Mouse (Mus musculus) hindbrain, embryonic 11.5 days (tissue): ENCODE data around the gene Armc9. TPM values are rescaled to one million over a fixed set of nuclear protein-coding genes. Genes with fewer than 3 reads are reported as not detected.

ENCODE experiments used
- ATAC-seq: fragments of 200-750 bp; cut with Nextera tagmentation; 2 replicates; pipeline ENCODE4 v1.8.0; 2017; ENCODE audit warnings: mild to moderate bottlenecking, moderate TSS enrichment, moderate library complexity; ENCODE audit not compliant: low FRiP score
- DNase-seq: peaks from one replicate; pipeline ENCODE4 v3.0.0-alpha.2; 2015; ENCODE audit warnings: low spot score
- H3K27ac ChIP-seq: fragments of 300-500 bp; sonication (generic); 2 replicates; pipeline ENCODE4 v1.5.1; 2014; ENCODE audit warnings: mild to moderate bottlenecking, low read depth, low read length
- H3K27me3 ChIP-seq: fragments of 300-500 bp; sonication (generic); 2 replicates; pipeline ENCODE4 v1.6.1; 2014; ENCODE audit warnings: mild to moderate bottlenecking, low read length, moderate library complexity, mixed read lengths; ENCODE audit not compliant: control insufficient read depth, insufficient read depth
- H3K36me3 ChIP-seq: fragments of 300-500 bp; sonication (generic); 2 replicates; pipeline ENCODE4 v1.6.1; 2014; ENCODE audit warnings: mild to moderate bottlenecking, low read length, moderate library complexity, mixed read lengths; ENCODE audit not compliant: control insufficient read depth, insufficient read depth
- H3K4me1 ChIP-seq: fragments of 300-500 bp; sonication (generic); replicated peaks from 2 replicates; pipeline ENCODE4 v1.6.1; 2014; ENCODE audit warnings: low read length, mixed read lengths; ENCODE audit not compliant: control insufficient read depth, insufficient read depth
- H3K4me2 ChIP-seq: fragments of 300-500 bp; sonication (generic); replicated peaks from 2 replicates; pipeline ENCODE4 v1.6.1; 2014; ENCODE audit warnings: mild to moderate bottlenecking, low read depth, low read length
- H3K4me3 ChIP-seq: fragments of 300-500 bp; sonication (generic); 2 replicates; pipeline ENCODE4 v1.5.1; 2014; ENCODE audit warnings: low read depth, low read length
- H3K9ac ChIP-seq: fragments of 300-500 bp; sonication (generic); 2 replicates; pipeline ENCODE4 v1.6.1; 2014; ENCODE audit warnings: low read depth, low read length
- H3K9me3 ChIP-seq: fragments of 300-500 bp; sonication (generic); 2 replicates; pipeline ENCODE4 v1.6.1; 2016; ENCODE audit warnings: low read length; ENCODE audit not compliant: control insufficient read depth
- WGBS: fragments of 180-500 bp; shearing (Covaris S2); extraction: QIAGEN DNeasy Blood & Tissue Kit; methylation state at CpG from one replicate; pipeline ENCODE4 v1.1.7; 2014; 5-methylcytosine and 5-hydroxymethylcytosine counted together
- polyA plus RNA-seq: library from polyadenylated mRNA; unstranded; fragments of >200 nt; fragmentation: Nextera tagmentation; extraction: Ambion mirVana; gene quantifications from 2 replicates; pipeline ENCODE4 v1.2.1, GENCODE M21; 2014

Gene Armc9
- polyA plus RNA-seq, 1 experiment from 2014 or later, result 33.9 TPM

DNA sequence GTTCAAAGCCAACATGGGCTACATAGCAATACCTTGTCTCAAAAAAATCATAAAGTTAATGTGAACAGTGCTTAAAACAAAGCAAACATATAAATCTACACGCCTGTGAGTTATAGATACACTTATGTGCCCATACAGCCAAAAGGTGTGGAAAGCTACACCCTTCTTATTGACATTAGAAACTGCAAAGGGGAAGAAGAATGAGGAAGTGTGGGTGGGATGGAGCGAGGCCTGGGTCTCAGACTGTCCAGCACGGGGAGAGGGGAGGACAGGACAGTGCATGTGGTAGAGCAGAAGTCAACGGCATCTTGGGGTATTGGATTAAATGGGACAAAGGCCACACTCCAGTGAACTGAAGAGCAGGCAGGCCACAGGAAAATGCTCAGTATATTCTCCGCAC, 61.8 kb downstream of the Armc9 start:
- Histone ChIP-seq H3K4me1 (no peaks in the 10 kb centered on the region), H3K27me3 (no peaks in the 10 kb centered on the region), H3K9ac (no peak overlapping the region), H3K4me2 (no peak overlapping the region), H3K9me3 (no peaks in the 10 kb centered on the region), H3K4me3 (no peak overlapping the region), H3K36me3 (no peaks in the 10 kb centered on the region), H3K27ac (no peak overlapping the region)
- 96% methylated on average over 5 of the region's 5 CpGs for WGBS
- no peak for ATAC-seq
- DNase-seq, result no peak

- DNase-seq (no peak), ATAC-seq (no peak)
- WGBS, result 72% methylated on average over 6 of the region's 6 CpGs
Measured at GRCm38 (mm10) chr1:86217976-86218375, 63.4 kb downstream of the Armc9 start.

GRCm38 (mm10) chr1:86225195-86225594, 70.6 kb downstream of the Armc9 start:
- Histone ChIP-seq H3K4me1 (no peaks in the 10 kb centered on the region), H3K9ac (no peak overlapping the region), H3K27me3 (no peaks in the 10 kb centered on the region), H3K4me3 (no peak overlapping the region), H3K36me3 (no peaks in the 10 kb centered on the region), H3K27ac (no peak overlapping the region), H3K4me2 (no peak overlapping the region), H3K9me3 (no peaks in the 10 kb centered on the region)
- DNase-seq, result no peak
- ATAC-seq, result no peak
- WGBS, result 62% methylated on average over 6 of the region's 6 CpGs

More at GRCm38 (mm10) chr1:86217976-86218375, 63.4 kb downstream of the Armc9 start:
- H3K27ac ChIP-seq, result no peak overlapping the region
- H3K4me1 ChIP-seq, result no peaks in the 10 kb centered on the region
- H3K9me3 ChIP-seq, result no peaks in the 10 kb centered on the region
- no peaks in the 10 kb centered on the region for H3K27me3 ChIP-seq
- H3K4me3 ChIP-seq, result no peak overlapping the region
- no peak overlapping the region for H3K9ac ChIP-seq
- no peak overlapping the region for H3K4me2 ChIP-seq
- no peaks in the 10 kb centered on the region for H3K36me3 ChIP-seq

- Histone ChIP-seq H3K4me1 (no peaks in the 10 kb centered on the region), H3K4me3 (no peak overlapping the region), H3K27ac (no peak overlapping the region), H3K9ac (no peak overlapping the region), H3K36me3 (no peaks in the 10 kb centered on the region), H3K9me3 (no peaks in the 10 kb centered on the region), H3K4me2 (no peak overlapping the region), H3K27me3 (no peaks in the 10 kb centered on the region)
- ATAC-seq, result no peak
- 93% methylated on average over 8 of the region's 8 CpGs for WGBS
- DNase-seq, result no peak
Measured at GRCm38 (mm10) chr1:86228653-86229052, 74.1 kb downstream of the Armc9 start.

DNA sequence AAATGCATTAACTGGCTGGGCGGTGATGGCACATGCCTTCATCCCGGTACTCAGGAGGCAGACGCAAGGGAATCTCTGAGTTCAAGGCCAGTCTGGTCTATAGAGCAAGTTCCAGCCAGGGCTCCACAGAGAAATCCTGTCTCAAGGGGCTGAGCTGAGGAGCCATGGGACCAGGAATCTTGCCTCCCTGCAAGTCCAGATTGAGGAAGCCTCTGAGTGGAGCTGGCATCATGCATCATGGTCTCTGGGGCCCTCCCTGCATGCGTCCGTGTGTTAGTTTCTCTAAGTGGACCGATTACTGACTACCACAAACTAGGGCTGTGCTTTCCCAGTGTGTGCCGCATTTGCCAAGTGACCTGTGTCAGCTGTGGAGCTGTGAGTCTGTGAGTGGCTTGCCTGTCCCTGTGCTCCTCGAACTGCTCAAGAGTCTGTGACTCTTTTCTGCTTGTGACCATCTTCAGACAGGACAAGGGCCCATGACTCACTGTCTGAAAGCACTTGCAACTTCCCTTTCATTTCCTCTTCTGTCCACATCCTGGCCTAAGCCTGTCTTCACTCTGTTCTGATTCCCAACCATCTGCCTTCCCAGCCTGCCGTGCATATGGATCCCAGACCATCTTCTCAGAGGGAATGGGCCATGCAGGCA, 74.7 kb downstream of the Armc9 start:
- Histone ChIP-seq H3K9ac (no peak overlapping the region), H3K27me3 (no peaks in the 10 kb centered on the region), H3K9me3 (no peaks in the 10 kb centered on the region), H3K4me1 (no peaks in the 10 kb centered on the region), H3K36me3 (no peaks in the 10 kb centered on the region), H3K27ac (no peak overlapping the region), H3K4me2 (no peak overlapping the region), H3K4me3 (no peak overlapping the region)
- no peak for ATAC-seq
- 93% methylated on average over 9 of the region's 9 CpGs for WGBS
- no peak for DNase-seq

DNA sequence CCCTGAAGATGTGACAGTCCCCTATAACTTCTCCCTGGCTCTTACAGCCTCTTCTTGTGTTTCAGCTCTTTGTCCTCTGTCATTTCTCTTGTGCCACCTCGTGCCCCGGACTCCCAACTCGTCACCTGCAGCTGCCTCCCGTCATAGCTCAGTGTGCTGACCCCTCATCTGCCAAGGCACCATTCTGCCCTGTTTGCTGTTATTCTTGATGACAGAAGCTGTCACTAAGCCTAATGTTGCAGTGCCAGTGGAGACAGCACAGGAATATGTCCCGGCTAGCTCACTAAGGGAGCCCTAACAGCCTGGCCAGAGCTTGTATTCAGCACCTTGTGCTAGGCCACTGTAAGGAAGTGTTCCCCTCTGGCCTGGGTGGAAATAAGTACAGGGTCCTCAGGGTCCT, 78.1 kb downstream of the Armc9 start:
- Histone ChIP-seq H3K9me3 (no peaks in the 10 kb centered on the region), H3K4me1 (no peaks in the 10 kb centered on the region), H3K4me3 (no peak overlapping the region), H3K4me2 (no peak overlapping the region), H3K27me3 (no peaks in the 10 kb centered on the region), H3K9ac (no peak overlapping the region), H3K27ac (no peak overlapping the region), H3K36me3 (no peaks in the 10 kb centered on the region)
- DNase-seq (no peak), ATAC-seq (no peak)
- WGBS, result 83% methylated on average over 5 of the region's 5 CpGs

DNA sequence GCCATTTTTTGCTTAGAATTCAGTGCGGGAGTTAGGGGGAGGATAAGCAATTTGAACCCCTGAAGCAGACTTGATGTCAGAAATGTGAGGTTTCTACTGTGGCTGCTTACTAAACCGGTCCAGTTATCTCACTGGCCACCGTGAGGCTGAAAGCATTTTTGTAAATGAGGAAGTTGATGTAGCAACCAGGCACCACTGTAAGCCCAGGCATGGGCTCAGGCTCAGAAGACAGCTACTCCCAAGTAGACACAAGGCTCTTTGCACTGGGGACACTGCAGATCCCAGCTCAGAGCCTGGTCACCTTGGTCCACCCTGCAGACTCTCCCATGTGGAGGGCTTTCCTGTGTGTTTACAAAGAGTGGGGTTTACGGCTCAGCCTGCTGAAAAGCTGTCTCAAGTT, 79.2 kb downstream of the Armc9 start:
- H3K4me3 ChIP-seq, result no peak overlapping the region
- DNase-seq (no peak), ATAC-seq (no peak)
- H3K9ac ChIP-seq, result no peak overlapping the region
- H3K27ac ChIP-seq, result no peak overlapping the region
- 75% methylated on average over 4 of the region's 4 CpGs for WGBS
- H3K4me2 ChIP-seq, result no peak overlapping the region
- no peaks in the 10 kb centered on the region for H3K4me1 ChIP-seq
- H3K27me3 ChIP-seq, result no peaks in the 10 kb centered on the region
- H3K36me3 ChIP-seq, result no peaks in the 10 kb centered on the region
- no peaks in the 10 kb centered on the region for H3K9me3 ChIP-seq

DNA sequence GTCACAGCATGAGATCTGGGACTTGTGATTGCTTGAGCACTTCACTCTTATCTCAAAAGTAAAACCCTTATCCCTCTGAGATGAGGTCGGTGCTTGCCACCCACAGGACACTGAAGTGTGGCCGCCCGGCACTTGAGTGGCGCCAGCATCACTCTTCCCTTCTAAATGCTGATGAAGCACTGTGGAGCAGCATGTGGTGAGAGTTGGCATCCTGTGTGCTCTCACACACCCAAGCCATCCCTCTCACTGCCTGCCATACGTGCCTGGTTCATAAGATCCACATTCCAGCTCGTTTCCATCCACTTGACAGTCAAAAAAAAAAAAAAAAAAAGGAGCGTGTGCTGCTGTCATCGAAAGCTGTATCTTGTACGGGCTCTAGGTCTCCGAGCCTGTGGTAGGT, 80.5 kb downstream of the Armc9 start:
- WGBS, result 91% methylated on average over 10 of the region's 10 CpGs

DNA sequence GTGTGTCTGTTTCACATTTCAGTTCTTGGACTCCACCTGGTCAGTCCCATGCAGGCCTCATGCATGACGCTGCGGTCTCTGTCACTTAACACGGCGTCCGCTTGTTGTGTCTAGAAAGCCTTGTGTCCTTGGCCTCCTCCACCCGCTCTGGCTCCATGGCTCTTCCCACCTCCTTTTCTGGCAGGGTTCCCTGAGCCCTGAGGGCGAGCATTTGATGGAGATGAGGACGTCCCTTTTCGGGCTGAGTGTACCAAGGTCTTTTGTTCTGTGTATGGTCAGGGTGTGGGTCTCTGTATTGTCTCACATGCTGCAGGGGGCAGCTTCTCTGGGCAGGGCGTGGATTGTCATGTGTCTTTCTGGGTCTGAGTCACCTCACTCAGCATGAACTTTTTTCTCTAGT, 81.9 kb downstream of the Armc9 start:
- Histone ChIP-seq H3K27me3 (no peaks in the 10 kb centered on the region), H3K4me3 (no peak overlapping the region), H3K4me2 (no peak overlapping the region), H3K27ac (no peak overlapping the region), H3K36me3 (no peaks in the 10 kb centered on the region), H3K9me3 (no peaks in the 10 kb centered on the region), H3K9ac (no peak overlapping the region), H3K4me1 (no peaks in the 10 kb centered on the region)
- WGBS, result 74% methylated on average over 10 of the region's 10 CpGs
- ATAC-seq (no peak), DNase-seq (no peak)

More for the DNA sequence above, 80.5 kb downstream of the Armc9 start:
- no peak overlapping the region for H3K27ac ChIP-seq
- H3K4me1 ChIP-seq, result no peaks in the 10 kb centered on the region
- H3K4me2 ChIP-seq, result no peak overlapping the region
- no peaks in the 10 kb centered on the region for H3K36me3 ChIP-seq
- H3K4me3 ChIP-seq, result no peak overlapping the region
- H3K9ac ChIP-seq, result no peak overlapping the region
- H3K27me3 ChIP-seq, result no peaks in the 10 kb centered on the region
- no peak for ATAC-seq
- no peaks in the 10 kb centered on the region for H3K9me3 ChIP-seq
- no peak for DNase-seq
